Mouse (Mus musculus): ENCODE data around the gene Fam149b. TPM values are rescaled to one million over a fixed set of nuclear protein-coding genes. Genes with fewer than 3 reads are reported as not detected.

Fam149b gene
- 57.2 TPM for polyA plus RNA-seq (2017; shearing (Covaris generic))

DNA sequence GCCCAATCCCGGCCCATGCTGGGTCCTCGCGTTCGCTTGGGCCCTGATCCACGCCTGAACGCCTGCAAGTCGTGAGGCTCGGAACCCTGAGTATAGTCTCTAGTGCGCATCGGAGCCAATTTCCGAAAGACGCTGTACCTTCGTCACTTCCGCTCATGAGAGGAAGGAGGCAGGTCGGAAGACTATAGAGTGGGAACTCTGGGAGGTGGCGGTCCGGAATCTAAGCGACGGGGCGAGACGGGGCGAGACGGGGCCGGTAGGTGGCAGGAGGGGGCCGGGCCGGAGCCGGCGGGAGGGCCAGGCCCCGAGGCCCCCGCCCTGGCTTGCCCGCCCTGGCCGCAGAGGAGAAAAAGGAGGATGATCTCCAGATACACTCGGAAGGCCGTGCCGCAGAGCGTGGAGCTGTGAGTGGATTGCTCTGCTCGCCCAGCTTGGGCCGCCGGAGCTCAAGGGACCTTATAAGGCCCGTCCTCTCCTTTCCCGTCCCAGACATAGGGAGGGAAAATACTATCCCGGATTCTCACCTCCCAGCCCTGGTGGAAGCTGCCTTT is at the start of gene Fam149b, which contains the start of gene Ecd:
Gene Fam149b, plus strand, starts transcription at position 172 of the 551 bp plus-strand sequence.
Gene Ecd, minus strand, starts transcription at position 131 of the 551 bp plus-strand sequence.

DNA sequence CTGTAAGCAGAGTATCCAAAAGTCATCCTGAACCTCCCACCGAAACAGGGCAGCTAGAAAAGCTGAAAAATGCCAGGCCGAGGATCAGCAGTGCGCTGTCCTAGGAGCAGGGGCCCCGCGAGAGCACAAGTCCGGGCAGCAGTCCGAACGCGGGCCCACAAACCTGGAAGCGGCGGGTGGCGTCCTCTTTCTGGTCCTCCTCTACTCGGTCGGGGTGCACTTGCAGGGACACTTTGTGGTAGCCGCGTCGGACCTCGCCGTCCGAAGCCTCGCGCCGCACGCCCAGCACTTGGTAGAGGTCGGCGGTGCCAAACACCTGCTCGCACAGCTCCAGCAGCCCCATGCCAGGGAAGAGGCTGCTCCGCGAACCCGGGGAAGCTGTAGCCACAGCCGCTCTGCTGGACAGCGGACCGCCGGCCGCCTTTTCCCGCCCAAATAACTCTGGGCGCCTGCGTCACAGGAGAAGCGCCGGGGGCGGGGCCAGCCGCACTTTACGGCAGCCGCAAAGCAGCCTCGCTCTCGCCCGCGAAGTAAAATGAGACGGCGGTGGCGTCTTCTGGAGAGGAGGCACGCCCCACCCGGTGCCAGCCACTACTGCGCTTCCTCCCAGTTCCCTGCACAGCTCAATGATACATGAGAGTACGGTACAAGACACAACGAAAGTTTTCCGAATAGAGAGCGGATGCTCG is 40.6 kb downstream of the Fam149b start, which contains the start of gene Dnajc9:
Gene Dnajc9, minus strand, starts transcription at position 470 of the 689 bp plus-strand sequence.

DNA sequence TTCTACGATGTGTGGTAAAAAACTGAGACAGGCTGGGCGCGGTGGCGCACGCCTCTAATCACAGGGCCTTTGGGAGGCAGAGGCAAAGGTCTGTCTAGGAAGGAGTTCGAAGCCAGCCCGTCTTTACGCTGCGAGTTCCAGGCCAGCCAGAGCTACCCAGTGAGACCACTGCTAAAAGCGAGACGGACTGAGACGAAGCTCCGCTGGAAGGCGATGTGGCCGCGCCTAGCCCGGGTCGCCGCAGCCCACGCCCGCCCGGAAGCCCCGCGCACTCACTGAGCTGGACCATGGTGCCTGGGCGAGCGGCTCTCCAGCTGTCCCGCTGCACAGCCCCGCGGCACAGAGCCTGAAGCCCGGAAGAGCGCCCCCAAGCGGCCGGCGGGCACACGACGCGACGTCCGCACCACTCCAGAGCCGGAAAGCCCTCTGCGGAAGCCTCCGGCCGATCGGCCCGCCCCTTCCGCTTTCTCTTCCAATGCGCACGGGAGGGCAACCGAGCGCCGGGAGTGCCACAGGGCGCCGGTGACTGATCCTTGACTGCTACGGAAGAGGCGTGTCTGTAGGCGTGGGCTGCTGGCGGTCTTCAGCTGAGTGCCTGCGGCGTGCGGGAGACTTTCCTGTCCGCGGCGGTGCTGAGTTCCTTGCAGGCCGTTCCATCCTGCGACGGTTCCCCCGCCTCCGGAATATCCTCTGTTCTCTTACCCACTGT is 45.4 kb downstream of the Fam149b start, which contains the start of gene Mrps16:
Gene Mrps16, minus strand, starts transcription at position 430 of the 709 bp plus-strand sequence.

Other genes with a start within 250 kb of the Fam149b start
- 20.2 TPM for gene Saysd1, start 209.6 kb upstream of the Fam149b start, polyA plus RNA-seq (2017; shearing (Covaris generic))
- 0.24 TPM for gene Kcnk5, start 166.4 kb upstream of the Fam149b start, polyA plus RNA-seq (2017; shearing (Covaris generic))
- not detected for gene Kcnk16, start 79.0 kb upstream of the Fam149b start, polyA plus RNA-seq (2017; shearing (Covaris generic))
- gene Nudt13, start 53.5 kb upstream of the Fam149b start, polyA plus RNA-seq (2017; shearing (Covaris generic)): 15.9 TPM
- 47.5 TPM for gene Ecd, start within 50 bp of the Fam149b start, polyA plus RNA-seq (2017; shearing (Covaris generic))
- gene Dnajc9, start 40.7 kb downstream of the Fam149b start, polyA plus RNA-seq (2017; shearing (Covaris generic)): 139 TPM
- gene Mrps16, start 45.5 kb downstream of the Fam149b start, polyA plus RNA-seq (2017; shearing (Covaris generic)): 39.7 TPM
- gene Cfap70, start 104.1 kb downstream of the Fam149b start, polyA plus RNA-seq (2017; shearing (Covaris generic)): not detected
- 35.0 TPM for gene Anxa7, start 132.0 kb downstream of the Fam149b start, polyA plus RNA-seq (2017; shearing (Covaris generic))
- 0.88 TPM for gene Mss51, start 148.7 kb downstream of the Fam149b start, polyA plus RNA-seq (2017; shearing (Covaris generic))
- gene Ppp3cb, start 198.4 kb downstream of the Fam149b start, polyA plus RNA-seq (2017; shearing (Covaris generic)): 26.4 TPM

All from naive thymus-derived CD4-positive, alpha-beta T cell, adult 5 months (primary cell).